8 mouse cellular contexts compared by ENCODE assay signal in the genomic region with DNA sequence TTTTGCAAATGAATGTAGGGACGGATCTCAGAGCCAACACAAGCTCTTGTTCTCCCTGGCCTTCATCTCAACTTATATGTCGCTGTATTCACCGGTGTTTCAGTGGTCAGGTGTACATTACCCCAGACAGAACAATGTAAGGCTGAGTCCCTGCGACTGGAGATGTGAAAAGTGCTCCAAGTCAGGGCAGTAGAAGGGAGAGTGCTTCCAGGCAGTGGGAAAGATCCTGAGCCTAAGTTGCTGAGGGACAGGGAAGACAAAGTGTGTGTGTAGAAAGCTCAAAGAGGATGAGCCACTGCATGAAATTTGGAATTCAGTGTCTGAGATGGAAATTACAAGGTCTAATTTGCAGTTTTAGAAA. TPM values are rescaled to one million over a fixed set of nuclear protein-coding genes. Genes with fewer than 3 reads are reported as not detected.
DNase-seq lines count a peak whose midpoint lies in the region; ATAC-seq and TF ChIP-seq lines count a peak whose summit lies in the region.

No protein-coding gene starts in this region.

- DNase-seq in lung, adult 2 months: no peak
- no peak for DNase-seq in lung, adult 18-20 months
- no peak for DNase-seq in cerebellum, adult 11 months
- no peak for DNase-seq in layer of hippocampus, postnatal 14 days (ENCODE audit: low spot score in 2 of 2)
- DNase-seq in frontal cortex, postnatal 14 days (ENCODE audit: low spot score in 2 of 2): no peak

- ATAC-seq in embryonic facial prominence, embryonic 15.5 days (ENCODE audit: insufficient number of reproducible peaks, low FRiP score, low TSS enrichment, low read depth): no peak
- no peak for ATAC-seq in intestine, postnatal 0 days
- ATAC-seq in neural tube, embryonic 14.5 days (ENCODE audit: low read depth): peak; percentile 1; the same call in 1 of the 2 replicates

- 3% methylated on average over 4 of the region's 4 CpGs for WGBS in lung, adult 2 months
- WGBS in embryonic facial prominence, embryonic 15.5 days: 5% methylated on average over 4 of the region's 4 CpGs
- WGBS in intestine, postnatal 0 days: 2% methylated on average over 4 of the region's 4 CpGs
- WGBS in neural tube, embryonic 14.5 days: 4% methylated on average over 4 of the region's 4 CpGs

- no peaks in the 10 kb centered on the region for H3K27me3 ChIP-seq in embryonic facial prominence, embryonic 15.5 days
- H3K27me3 ChIP-seq in intestine, postnatal 0 days (replicated peaks; ENCODE audit: control insufficient read depth, insufficient read depth, low read length): no peaks in the 10 kb centered on the region
- H3K27me3 ChIP-seq in neural tube, embryonic 14.5 days (ENCODE audit: control insufficient read depth, insufficient read depth, low read length): no peaks in the 10 kb centered on the region

- H3K4me1 ChIP-seq in lung, adult 2 months (ENCODE audit: control insufficient read depth, insufficient read depth, low read length): peaks cover 17% of the 10 kb centered on the region
- peaks cover 17% of the 10 kb centered on the region for H3K4me1 ChIP-seq in embryonic facial prominence, embryonic 15.5 days
- H3K4me1 ChIP-seq in intestine, postnatal 0 days (replicated peaks; ENCODE audit: control insufficient read depth, insufficient read depth, low read length): 0 out of 2 replicates have a peak, but pooled peaks cover 4% of the 10 kb centered on the region
- peaks cover 13% of the 10 kb centered on the region; the same call in 1 of the 2 replicates for H3K4me1 ChIP-seq in neural tube, embryonic 14.5 days (ENCODE audit: control insufficient read depth, insufficient read depth, low read length)

- H3K27ac ChIP-seq in embryonic facial prominence, embryonic 15.5 days (replicated peaks): peak overlapping the region; percentile 94
- H3K27ac ChIP-seq in intestine, postnatal 0 days (ENCODE audit: low read depth, low read length): peak overlapping the region; percentile 91
- H3K27ac ChIP-seq in neural tube, embryonic 14.5 days (ENCODE audit: low read depth, low read length): peak overlapping the region; percentile 80; the same call in 1 of the 2 replicates

- H3K4me2 ChIP-seq in embryonic facial prominence, embryonic 15.5 days (replicated peaks): peak overlapping the region; percentile 77
- H3K4me2 ChIP-seq in intestine, postnatal 0 days (replicated peaks; ENCODE audit: low read depth): peak overlapping the region; percentile 78
- H3K4me2 ChIP-seq in neural tube, embryonic 14.5 days (ENCODE audit: low read depth, low read length): peak overlapping the region; percentile 88

- no peaks in the 10 kb centered on the region for H3K9me3 ChIP-seq in embryonic facial prominence, embryonic 15.5 days (replicated peaks)
- no peaks in the 10 kb centered on the region for H3K9me3 ChIP-seq in intestine, postnatal 0 days (ENCODE audit: control insufficient read depth)
- H3K9me3 ChIP-seq in neural tube, embryonic 14.5 days (ENCODE audit: control insufficient read depth, low read length): no peaks in the 10 kb centered on the region

- no peaks in the 10 kb centered on the region for H3K36me3 ChIP-seq in embryonic facial prominence, embryonic 15.5 days
- H3K36me3 ChIP-seq in intestine, postnatal 0 days (ENCODE audit: control insufficient read depth, insufficient read depth): no peaks in the 10 kb centered on the region
- no peaks in the 10 kb centered on the region for H3K36me3 ChIP-seq in neural tube, embryonic 14.5 days (ENCODE audit: control insufficient read depth, insufficient read depth, low read length)

- peak overlapping the region; percentile 78 for H3K4me3 ChIP-seq in lung, adult 2 months (replicated peaks; ENCODE audit: extremely low read depth, low read depth, low read length)
- peak overlapping the region; percentile 97 for H3K4me3 ChIP-seq in embryonic facial prominence, embryonic 15.5 days (replicated peaks)
- H3K4me3 ChIP-seq in intestine, postnatal 0 days (ENCODE audit: low read depth, low read length): peak overlapping the region; percentile 82
- peak overlapping the region; percentile 88 for H3K4me3 ChIP-seq in neural tube, embryonic 14.5 days (ENCODE audit: low read depth, low read length)

- no peak for TF ChIP-seq POLR2A in lung, adult 2 months (IDR thresholded peaks at IDR 0.05; ENCODE audit: borderline replicate concordance, extremely low read depth, low read depth, low read length)

- H3K9ac ChIP-seq in embryonic facial prominence, embryonic 15.5 days: peak overlapping the region; percentile 39; the same call in 1 of the 2 replicates
- H3K9ac ChIP-seq in intestine, postnatal 0 days (ENCODE audit: low read depth, low read length): peak overlapping the region; percentile 92
- H3K9ac ChIP-seq in neural tube, embryonic 14.5 days (replicated peaks; ENCODE audit: low read depth, low read length): peak overlapping the region; percentile 76

- TF ChIP-seq CTCF in lung, adult 2 months (IDR thresholded peaks at IDR 0.05; ENCODE audit: insufficient read depth, low read length): no peak
- no peak for TF ChIP-seq CTCF in intestine, postnatal 0 days (IDR thresholded peaks at IDR 0.05; ENCODE audit: low read depth)

RNA-seq across cellular contexts. Expression of gene Zc3h7a, which starts 0.7 kb away (rescaled TPM):
- 44.1 and 73.2 TPM in 2 replicates for polyA plus RNA-seq in lung, adult 2 months (2012; rRNA removed)
- 99.5 and 106 TPM in 2 replicates for polyA plus RNA-seq in embryonic facial prominence, embryonic 15.5 days (2015; fragmentation: Nextera tagmentation; extraction: Ambion mirVana)
- polyA plus RNA-seq in intestine, postnatal 0 days (2015; fragmentation: Nextera tagmentation; extraction: Ambion mirVana): 32.4 and 41.2 TPM in 2 replicates
- polyA plus RNA-seq in neural tube, embryonic 14.5 days (2014; fragmentation: Nextera tagmentation; extraction: Ambion mirVana): 87.0 and 93.7 TPM in 2 replicates
- 10 to 100 TPM; 75.6 to 78.0 TPM for total RNA-seq in layer of hippocampus, postnatal 14 days (2021)

RNA-seq across cellular contexts. Expression of gene Rsl1d1, which starts 26.3 kb away (rescaled TPM):
- polyA plus RNA-seq in lung, adult 2 months (2012; rRNA removed): 3.7 and 6.0 TPM in 2 replicates
- 153 and 159 TPM in 2 replicates for polyA plus RNA-seq in embryonic facial prominence, embryonic 15.5 days (2015; fragmentation: Nextera tagmentation; extraction: Ambion mirVana)
- 61.1 and 65.5 TPM in 2 replicates for polyA plus RNA-seq in intestine, postnatal 0 days (2015; fragmentation: Nextera tagmentation; extraction: Ambion mirVana)
- 141 and 154 TPM in 2 replicates for polyA plus RNA-seq in neural tube, embryonic 14.5 days (2014; fragmentation: Nextera tagmentation; extraction: Ambion mirVana)
- total RNA-seq in layer of hippocampus, postnatal 14 days (2021): 10 to 100 TPM; 52.4 to 53.5 TPM

RNA-seq across cellular contexts. Expression of gene Txndc11, which starts 42.4 kb away (rescaled TPM):
- polyA plus RNA-seq in lung, adult 2 months (2012; rRNA removed): 23.2 and 25.6 TPM in 2 replicates
- polyA plus RNA-seq in embryonic facial prominence, embryonic 15.5 days (2015; fragmentation: Nextera tagmentation; extraction: Ambion mirVana): 39.2 and 39.7 TPM in 2 replicates
- 26.8 and 27.7 TPM in 2 replicates for polyA plus RNA-seq in intestine, postnatal 0 days (2015; fragmentation: Nextera tagmentation; extraction: Ambion mirVana)
- polyA plus RNA-seq in neural tube, embryonic 14.5 days (2014; fragmentation: Nextera tagmentation; extraction: Ambion mirVana): 33.0 and 33.1 TPM in 2 replicates
- total RNA-seq in layer of hippocampus, postnatal 14 days (2021): 10 to 100 TPM; 31.3 to 37.4 TPM

Comparison
In these comparisons a context has a peak if more than half of its experiments do, and no peak if none do; other contexts are left out.
1. H3K9ac ChIP-seq: peak in every context shown above with its lines; median percentile 92 in intestine, postnatal 0 days; 76 in neural tube, embryonic 14.5 days; 39 in embryonic facial prominence, embryonic 15.5 days.